Mouse (Mus musculus): ENCODE measurements around the gene Runx3. TPM values are rescaled to one million over a fixed set of nuclear protein-coding genes. Genes with fewer than 3 reads are reported as not detected.

Gene Runx3
- polyA plus RNA-seq, 1 experiment from 2014 or later = not detected

DNA sequence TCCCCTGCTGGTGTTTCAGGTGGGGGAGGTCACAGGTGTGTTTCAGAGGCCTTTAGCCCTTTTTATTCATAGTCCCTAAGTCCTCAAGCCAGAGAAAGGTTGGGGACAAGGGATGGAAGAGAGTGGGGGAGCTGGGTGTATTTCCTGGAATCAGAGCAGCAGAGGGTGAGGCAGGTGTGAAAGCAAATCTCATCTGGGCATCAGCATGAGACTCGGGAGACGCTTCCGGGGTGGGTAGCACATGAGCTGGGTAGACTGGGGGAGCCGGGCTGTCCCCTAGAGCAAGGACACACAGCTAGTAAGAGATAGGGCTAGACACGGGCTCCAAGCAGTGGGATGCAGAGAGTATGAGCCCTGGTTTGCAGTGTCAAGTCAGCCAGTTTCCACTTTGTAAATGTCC is 16.7 kb upstream of the Runx3 start:
- 54% methylated on average over 5 of the region's 5 CpGs for WGBS
- no peak for ATAC-seq
- H3K27ac ChIP-seq (ENCODE audit: low read depth, low read length) = no peak overlapping the region
- no peak overlapping the region for H3K9ac ChIP-seq (ENCODE audit: low read depth, low read length)
- no peaks in the 10 kb centered on the region for H3K27me3 ChIP-seq (replicated peaks; ENCODE audit: control insufficient read depth, insufficient read depth, low read length)
- no peaks in the 10 kb centered on the region for H3K4me1 ChIP-seq (ENCODE audit: control insufficient read depth, insufficient read depth, low read depth, low read length)
- H3K36me3 ChIP-seq (ENCODE audit: control insufficient read depth, insufficient read depth, low read length) = no peaks in the 10 kb centered on the region
- H3K4me2 ChIP-seq (ENCODE audit: low read length) = no peak overlapping the region
- H3K9me3 ChIP-seq (ENCODE audit: control insufficient read depth, low read length) = no peaks in the 10 kb centered on the region
- H3K4me3 ChIP-seq (ENCODE audit: low read length) = no peak overlapping the region

GRCm38 (mm10) chr4:135106968-135107367 is 13.5 kb upstream of the Runx3 start:
- no peak overlapping the region for H3K9ac ChIP-seq (ENCODE audit: low read depth, low read length)
- WGBS = 70% methylated on average over 4 of the region's 4 CpGs
- no peaks in the 10 kb centered on the region for H3K36me3 ChIP-seq (ENCODE audit: control insufficient read depth, insufficient read depth, low read length)
- H3K27me3 ChIP-seq (replicated peaks; ENCODE audit: control insufficient read depth, insufficient read depth, low read length) = no peaks in the 10 kb centered on the region
- H3K27ac ChIP-seq (ENCODE audit: low read depth, low read length) = no peak overlapping the region
- no peak overlapping the region for H3K4me2 ChIP-seq (ENCODE audit: low read length)
- no peak for ATAC-seq
- H3K4me3 ChIP-seq (ENCODE audit: low read length) = no peak overlapping the region
- H3K9me3 ChIP-seq (ENCODE audit: control insufficient read depth, low read length) = no peaks in the 10 kb centered on the region
- H3K4me1 ChIP-seq (ENCODE audit: control insufficient read depth, insufficient read depth, low read depth, low read length) = no peaks in the 10 kb centered on the region

DNA sequence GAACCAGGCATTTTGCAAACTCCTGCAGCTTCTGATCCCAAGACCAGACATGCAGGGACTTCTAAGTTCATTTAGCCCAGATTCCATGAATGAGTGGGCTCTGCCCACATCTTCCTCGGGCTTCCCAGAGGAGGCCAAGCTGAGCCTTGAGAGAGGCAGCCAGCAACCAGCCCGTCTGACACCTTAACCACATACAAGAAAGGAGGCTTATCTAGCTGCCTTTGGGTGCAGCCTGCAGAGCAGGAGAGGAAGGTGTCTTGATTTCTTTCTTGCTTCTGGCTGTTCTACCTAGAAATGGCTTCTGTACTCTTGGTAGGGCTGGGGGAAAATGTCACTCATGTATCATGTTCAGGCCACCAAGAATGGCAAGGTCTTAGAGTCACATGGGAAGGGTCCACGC is 11.8 kb upstream of the Runx3 start:
- 69% methylated on average over 3 of the region's 3 CpGs for WGBS
- no peak for ATAC-seq
- H3K36me3 ChIP-seq (ENCODE audit: control insufficient read depth, insufficient read depth, low read length) = no peaks in the 10 kb centered on the region
- no peak overlapping the region for H3K4me3 ChIP-seq (ENCODE audit: low read length)
- no peak overlapping the region for H3K4me2 ChIP-seq (ENCODE audit: low read length)
- no peak overlapping the region for H3K27ac ChIP-seq (ENCODE audit: low read depth, low read length)
- H3K27me3 ChIP-seq (replicated peaks; ENCODE audit: control insufficient read depth, insufficient read depth, low read length) = no peaks in the 10 kb centered on the region
- H3K4me1 ChIP-seq (ENCODE audit: control insufficient read depth, insufficient read depth, low read depth, low read length) = no peaks in the 10 kb centered on the region
- no peak overlapping the region for H3K9ac ChIP-seq (ENCODE audit: low read depth, low read length)
- no peaks in the 10 kb centered on the region; the same call in 1 of the 2 replicates for H3K9me3 ChIP-seq (ENCODE audit: control insufficient read depth, low read length)

DNA sequence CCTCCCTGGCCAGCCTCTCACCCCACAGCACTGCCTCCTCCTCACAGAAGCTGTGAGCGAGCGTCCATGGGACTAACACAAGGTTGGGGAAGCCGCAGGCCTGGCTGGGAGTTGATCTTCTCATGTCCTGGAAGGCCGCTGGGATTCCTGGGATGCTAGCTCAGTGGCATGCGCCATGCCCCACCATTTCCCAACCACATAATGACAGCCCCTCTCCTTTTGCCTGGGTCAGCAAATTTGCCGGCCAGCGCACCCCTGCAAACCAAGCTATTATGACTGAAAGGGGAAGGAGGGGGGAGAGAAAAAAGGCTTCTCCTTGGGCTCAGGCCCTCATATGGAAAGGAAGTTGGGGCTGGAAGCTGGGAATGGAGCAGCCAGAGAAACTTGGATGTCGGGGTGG is 6.8 kb upstream of the Runx3 start:
- Histone ChIP-seq H3K9ac (ENCODE audit: low read depth, low read length) (no peak overlapping the region), H3K27ac (ENCODE audit: low read depth, low read length) (no peak overlapping the region), H3K4me2 (ENCODE audit: low read length) (no peak overlapping the region), H3K27me3 (replicated peaks; ENCODE audit: control insufficient read depth, insufficient read depth, low read length) (no peaks in the 10 kb centered on the region), H3K9me3 (ENCODE audit: control insufficient read depth, low read length) (no peaks in the 10 kb centered on the region; the same call in 1 of the 2 replicates), H3K4me3 (ENCODE audit: low read length) (no peak overlapping the region), H3K36me3 (ENCODE audit: control insufficient read depth, insufficient read depth, low read length) (no peaks in the 10 kb centered on the region), H3K4me1 (ENCODE audit: control insufficient read depth, insufficient read depth, low read depth, low read length) (no peaks in the 10 kb centered on the region)
- 80% methylated on average over 8 of the region's 8 CpGs for WGBS
- no peak for ATAC-seq

- Histone ChIP-seq H3K9me3 (ENCODE audit: control insufficient read depth, low read length) (no peaks in the 10 kb centered on the region; the same call in 1 of the 2 replicates), H3K27me3 (replicated peaks; ENCODE audit: control insufficient read depth, insufficient read depth, low read length) (no peaks in the 10 kb centered on the region), H3K27ac (ENCODE audit: low read depth, low read length) (no peak overlapping the region), H3K4me1 (ENCODE audit: control insufficient read depth, insufficient read depth, low read depth, low read length) (no peaks in the 10 kb centered on the region), H3K36me3 (ENCODE audit: control insufficient read depth, insufficient read depth, low read length) (no peaks in the 10 kb centered on the region), H3K4me2 (ENCODE audit: low read length) (no peak overlapping the region), H3K4me3 (ENCODE audit: low read length) (no peak overlapping the region), H3K9ac (ENCODE audit: low read depth, low read length) (no peak overlapping the region)
- ATAC-seq = no peak
- 85% methylated on average over 10 of the region's 10 CpGs for WGBS
Observed at GRCm38 (mm10) chr4:135114301-135114700, 6.2 kb upstream of the Runx3 start.

DNA sequence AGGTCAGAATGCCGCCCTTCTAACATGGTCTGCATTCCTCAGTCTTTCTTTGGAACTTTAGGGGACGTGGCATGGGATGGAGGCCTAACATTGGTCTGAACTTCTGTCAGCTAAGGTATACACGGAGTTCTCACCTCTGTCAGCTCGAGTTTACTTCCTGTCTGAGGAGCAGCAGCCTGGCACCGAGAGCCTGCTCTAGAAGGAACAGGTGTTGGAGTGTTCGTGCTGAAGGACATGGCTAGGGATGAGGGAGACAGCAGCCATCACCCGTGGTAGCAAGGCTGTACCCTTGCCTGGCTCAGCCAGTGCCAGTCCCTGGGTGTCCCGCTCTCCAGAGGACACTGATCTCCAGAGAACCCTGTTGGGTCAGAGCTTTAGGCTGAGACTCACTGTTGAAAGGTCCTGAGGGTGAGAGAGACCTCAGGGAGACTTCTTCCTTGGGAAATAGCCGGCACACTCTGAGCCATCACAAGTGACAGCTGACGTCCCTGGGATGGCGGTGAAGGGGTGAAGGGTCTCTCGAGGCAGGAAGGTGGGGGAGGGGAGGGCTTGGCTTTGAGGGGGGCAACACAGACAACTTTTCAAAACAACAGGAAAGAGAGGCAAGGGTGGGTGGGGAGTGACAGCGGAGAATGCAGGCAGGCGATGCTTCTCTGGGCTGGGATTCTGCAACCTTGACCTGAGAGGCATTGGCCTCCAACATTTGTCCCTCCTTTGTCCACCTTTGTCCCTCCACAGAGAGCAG is 4.9 kb upstream of the Runx3 start:
- H3K4me2 ChIP-seq (ENCODE audit: low read length) = no peak overlapping the region
- 58% methylated on average over 14 of the region's 14 CpGs for WGBS
- no peak overlapping the region for H3K9ac ChIP-seq (ENCODE audit: low read depth, low read length)
- no peaks in the 10 kb centered on the region for H3K4me1 ChIP-seq (ENCODE audit: control insufficient read depth, insufficient read depth, low read depth, low read length)
- ATAC-seq = no peak
- H3K4me3 ChIP-seq (ENCODE audit: low read length) = no peak overlapping the region
- H3K9me3 ChIP-seq (ENCODE audit: control insufficient read depth, low read length) = no peaks in the 10 kb centered on the region; the same call in 1 of the 2 replicates
- H3K36me3 ChIP-seq (ENCODE audit: control insufficient read depth, insufficient read depth, low read length) = no peaks in the 10 kb centered on the region
- H3K27ac ChIP-seq (ENCODE audit: low read depth, low read length) = no peak overlapping the region
- H3K27me3 ChIP-seq (replicated peaks; ENCODE audit: control insufficient read depth, insufficient read depth, low read length) = no peaks in the 10 kb centered on the region

DNA sequence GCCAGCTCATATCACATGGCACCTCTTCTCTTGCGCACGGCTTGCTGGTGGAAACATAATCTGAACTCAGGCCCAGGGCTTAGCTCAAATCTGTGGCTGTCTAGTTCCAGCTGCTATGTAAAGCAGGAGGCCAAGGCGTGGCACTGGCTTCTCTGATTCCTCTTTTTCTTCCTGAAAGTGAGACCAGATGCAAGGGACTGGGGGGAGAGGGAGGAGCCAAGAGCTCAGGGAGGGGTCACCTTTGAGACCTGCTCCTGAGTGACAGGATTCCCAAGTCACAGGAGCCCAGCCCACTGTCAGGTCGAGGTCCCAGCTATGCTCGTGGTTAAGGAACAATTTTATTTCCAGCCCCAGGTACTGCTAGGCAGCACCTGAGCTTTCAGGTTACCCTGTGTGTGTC is 4.1 kb upstream of the Runx3 start:
- Histone ChIP-seq H3K27ac (ENCODE audit: low read depth, low read length) (no peak overlapping the region), H3K4me1 (ENCODE audit: control insufficient read depth, insufficient read depth, low read depth, low read length) (no peaks in the 10 kb centered on the region), H3K4me2 (ENCODE audit: low read length) (no peak overlapping the region), H3K4me3 (ENCODE audit: low read length) (no peak overlapping the region), H3K9ac (ENCODE audit: low read depth, low read length) (no peak overlapping the region), H3K27me3 (replicated peaks; ENCODE audit: control insufficient read depth, insufficient read depth, low read length) (no peaks in the 10 kb centered on the region), H3K9me3 (ENCODE audit: control insufficient read depth, low read length) (no peaks in the 10 kb centered on the region; the same call in 1 of the 2 replicates), H3K36me3 (ENCODE audit: control insufficient read depth, insufficient read depth, low read length) (no peaks in the 10 kb centered on the region)
- ATAC-seq = no peak
- WGBS = 62% methylated on average over 5 of the region's 5 CpGs

DNA sequence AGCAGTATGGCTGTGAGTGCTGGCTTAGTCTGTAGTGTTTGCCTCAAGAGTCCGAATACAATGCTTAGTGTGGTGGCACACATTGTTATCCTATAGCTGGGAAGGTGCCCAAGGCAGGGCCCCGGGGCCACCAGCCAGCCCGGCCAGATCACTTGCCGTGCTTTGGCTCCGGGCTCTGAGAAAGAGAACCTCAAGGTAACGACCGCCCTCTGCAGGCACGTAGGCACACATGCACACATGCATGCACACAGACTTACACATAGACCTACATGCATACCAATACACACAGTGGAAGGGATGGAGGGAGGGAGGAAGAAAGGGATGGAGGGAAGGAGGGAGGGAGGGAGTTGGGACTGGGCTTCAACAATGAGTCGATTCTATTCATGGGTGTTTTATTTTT is 2.6 kb upstream of the Runx3 start:
- Histone ChIP-seq H3K27ac (ENCODE audit: low read depth, low read length) (no peak overlapping the region), H3K9ac (ENCODE audit: low read depth, low read length) (no peak overlapping the region), H3K4me2 (ENCODE audit: low read length) (no peak overlapping the region), H3K4me1 (ENCODE audit: control insufficient read depth, insufficient read depth, low read depth, low read length) (no peaks in the 10 kb centered on the region), H3K9me3 (ENCODE audit: control insufficient read depth, low read length) (no peaks in the 10 kb centered on the region), H3K27me3 (replicated peaks; ENCODE audit: control insufficient read depth, insufficient read depth, low read length) (no peaks in the 10 kb centered on the region), H3K36me3 (ENCODE audit: control insufficient read depth, insufficient read depth, low read length) (no peaks in the 10 kb centered on the region), H3K4me3 (ENCODE audit: low read length) (no peak overlapping the region)
- 90% methylated on average over 9 of the region's 9 CpGs for WGBS
- ATAC-seq = no peak

DNA sequence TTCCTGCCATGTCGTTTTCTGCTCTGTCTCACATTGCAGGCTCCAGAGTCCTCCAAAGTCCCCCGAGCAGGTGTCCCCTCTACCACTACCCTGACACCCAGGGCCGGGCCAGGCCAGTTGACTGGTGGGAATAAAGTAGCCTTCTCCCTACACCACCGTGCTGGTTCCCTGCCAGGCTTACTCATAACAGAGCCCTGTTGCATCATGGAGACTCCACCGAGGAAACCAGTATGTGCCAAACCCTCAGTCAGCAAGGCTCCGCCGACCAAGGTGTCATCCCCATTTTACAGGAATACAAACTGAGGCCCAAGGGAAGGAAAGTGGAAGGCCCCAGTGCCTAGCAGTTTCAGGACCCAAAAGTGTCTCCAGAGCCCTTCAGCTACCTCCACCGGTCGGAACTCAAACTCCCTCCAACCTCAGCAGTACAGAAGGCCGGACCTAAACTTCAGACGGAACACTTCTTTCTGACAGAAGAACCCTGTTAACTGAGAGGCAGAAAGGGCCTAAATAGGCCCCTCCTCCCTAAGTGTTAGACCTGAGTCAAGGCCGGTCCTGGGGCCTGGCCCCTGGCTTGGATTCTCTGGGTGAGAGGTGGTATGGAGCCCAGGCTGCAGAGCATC is 1.5 kb upstream of the Runx3 start:
- 90% methylated on average over 12 of the region's 12 CpGs for WGBS
- Histone ChIP-seq H3K4me3 (ENCODE audit: low read length) (no peak overlapping the region), H3K9me3 (ENCODE audit: control insufficient read depth, low read length) (no peaks in the 10 kb centered on the region), H3K27me3 (replicated peaks; ENCODE audit: control insufficient read depth, insufficient read depth, low read length) (no peaks in the 10 kb centered on the region), H3K36me3 (ENCODE audit: control insufficient read depth, insufficient read depth, low read length) (no peaks in the 10 kb centered on the region), H3K4me1 (ENCODE audit: control insufficient read depth, insufficient read depth, low read depth, low read length) (no peaks in the 10 kb centered on the region), H3K27ac (ENCODE audit: low read depth, low read length) (no peak overlapping the region), H3K4me2 (ENCODE audit: low read length) (no peak overlapping the region), H3K9ac (ENCODE audit: low read depth, low read length) (no peak overlapping the region)
- no peak for ATAC-seq

All from hindbrain, embryonic 16.5 days (tissue).